23 mouse cellular contexts compared by ENCODE assay signal in the genomic region with DNA sequence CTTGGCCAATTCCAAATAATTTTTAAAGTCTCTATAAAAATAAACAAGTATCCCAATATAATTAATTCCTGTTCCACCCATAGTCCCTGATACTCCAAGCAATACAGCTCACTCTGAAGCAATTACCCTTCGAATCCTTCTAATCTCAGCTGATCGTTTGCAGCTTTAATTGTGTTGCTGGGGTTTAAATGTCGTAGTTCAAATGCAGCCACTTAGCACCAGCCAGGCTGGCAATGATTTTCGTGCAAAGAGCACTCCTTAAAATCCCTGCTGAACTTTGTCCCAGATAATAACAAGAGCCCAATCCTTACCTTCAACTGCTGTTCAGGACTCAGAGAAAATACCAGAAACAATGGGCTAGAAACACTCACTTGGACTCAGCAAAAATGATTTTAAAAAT.
"Had no signal": no experiment of that assay in that cellular context is flagged by ENCODE, and none has a peak within 500 bp of the region (broad histone marks: within the 10 kb centered on the region; RNA-seq: fewer than 3 reads in every experiment).

No protein-coding gene starts in this region.

- ATAC-seq: liver, embryonic 12.5 days; midbrain, embryonic 13.5 days; midbrain, embryonic 16.5 days had no signal

- H3K36me3 ChIP-seq: limb, embryonic 12.5 days; liver, embryonic 12.5 days; liver, embryonic 15.5 days; lung, embryonic 15.5 days; midbrain, embryonic 10.5 days; midbrain, embryonic 13.5 days; neural tube, embryonic 13.5 days; stomach, embryonic 15.5 days had no signal

- H3K9ac ChIP-seq: limb, embryonic 12.5 days; liver, embryonic 12.5 days; liver, embryonic 15.5 days; lung, embryonic 15.5 days; midbrain, embryonic 13.5 days; neural tube, embryonic 13.5 days; stomach, embryonic 15.5 days had no signal

- H3K4me3 ChIP-seq: layer of hippocampus, adult 2 months; limb, embryonic 12.5 days; liver, embryonic 12.5 days; liver, embryonic 15.5 days; lung, embryonic 15.5 days; megakaryocyte, embryonic 14.5 days; midbrain, embryonic 10.5 days; midbrain, embryonic 13.5 days; myocyte; neural tube, embryonic 13.5 days; stomach, embryonic 15.5 days had no signal

- H3K27me3 ChIP-seq: liver, embryonic 12.5 days; liver, embryonic 15.5 days; lung, embryonic 15.5 days; megakaryocyte, embryonic 14.5 days; midbrain, embryonic 13.5 days; neural tube, embryonic 13.5 days; stomach, embryonic 15.5 days had no signal

- H3K9me3 ChIP-seq: limb, embryonic 12.5 days; liver, embryonic 12.5 days; liver, embryonic 15.5 days; lung, embryonic 15.5 days; megakaryocyte, embryonic 14.5 days; midbrain, embryonic 10.5 days; midbrain, embryonic 13.5 days; neural tube, embryonic 13.5 days; stomach, embryonic 15.5 days had no signal

- H3K4me2 ChIP-seq: limb, embryonic 12.5 days; liver, embryonic 12.5 days; liver, embryonic 15.5 days; lung, embryonic 15.5 days; midbrain, embryonic 13.5 days; neural tube, embryonic 13.5 days; stomach, embryonic 15.5 days had no signal

- DNase-seq: kidney, adult 9 months; kidney, postnatal 25 days; layer of hippocampus, adult 9-11 months; liver; lung, adult 18-20 months; lung, postnatal 10 days; lung, postnatal 36 days; retina, postnatal 1 day; right cerebral cortex, postnatal 25 days; spleen, adult 18-20 months; thymus, postnatal 25 days had no signal

- H3K27ac ChIP-seq: layer of hippocampus, adult 2 months; limb, embryonic 12.5 days; liver, embryonic 12.5 days; liver, embryonic 15.5 days; lung, embryonic 15.5 days; midbrain, embryonic 10.5 days; midbrain, embryonic 13.5 days; neural tube, embryonic 13.5 days; stomach, embryonic 15.5 days had no signal

- H3K4me1 ChIP-seq: liver, embryonic 12.5 days; liver, embryonic 15.5 days; lung, embryonic 15.5 days; megakaryocyte, embryonic 14.5 days; midbrain, embryonic 10.5 days; midbrain, embryonic 13.5 days; neural tube, embryonic 13.5 days; stomach, embryonic 15.5 days had no signal
